Mouse (Mus musculus): ENCODE results near the gene Golga3.

The Golga3 gene

GRCm38 (mm10) chr5:110176362-110177020, at the start of gene Golga3:
TSS of gene Golga3 (plus strand) at chr5:110176701.
- peak; percentile 92 for DNase-seq

GRCm38 (mm10) chr5:110135293-110136086, 41.0 kb upstream of the Golga3 start, which contains the start of gene Chfr:
TSS of gene Chfr (plus strand) at chr5:110135842.
- DNase-seq: peak; percentile 99

- DNase-seq: no peak
These were observed 40.4 kb upstream of the Golga3 start for GRCm38 (mm10) chr5:110136087-110136464.

- DNase-seq: no peak
These were observed 38.7 kb upstream of the Golga3 start for GRCm38 (mm10) chr5:110137816-110138215.

- no peak for DNase-seq
These were observed 37.2 kb upstream of the Golga3 start for GRCm38 (mm10) chr5:110139325-110139724.

- DNase-seq: no peak
These were observed 36.1 kb upstream of the Golga3 start for GRCm38 (mm10) chr5:110140424-110140823.

- DNase-seq: no peak
These were observed 34.2 kb upstream of the Golga3 start for GRCm38 (mm10) chr5:110142309-110142708.

- no peak for DNase-seq
These were observed 33.5 kb upstream of the Golga3 start for GRCm38 (mm10) chr5:110143007-110143406.

GRCm38 (mm10) chr5:110169374-110169773, 7.1 kb upstream of the Golga3 start:
- no peak for DNase-seq

GRCm38 (mm10) chr5:110177021-110177420, 520 bp downstream of the Golga3 start:
- DNase-seq: no peak

GRCm38 (mm10) chr5:110178628-110179027, 2.1 kb downstream of the Golga3 start:
- DNase-seq: no peak

GRCm38 (mm10) chr5:110181716-110182115, 5.2 kb downstream of the Golga3 start:
- no peak for DNase-seq

GRCm38 (mm10) chr5:110203164-110203895, 26.8 kb downstream of the Golga3 start:
- no peak for DNase-seq

GRCm38 (mm10) chr5:110204777-110205176, 28.3 kb downstream of the Golga3 start:
- DNase-seq: no peak

GRCm38 (mm10) chr5:110211312-110211711, 34.8 kb downstream of the Golga3 start:
- DNase-seq: no peak

GRCm38 (mm10) chr5:110216780-110217179, 40.3 kb downstream of the Golga3 start:
- DNase-seq: no peak

- DNase-seq: no peak
These were observed 43.8 kb downstream of the Golga3 start for GRCm38 (mm10) chr5:110220331-110220730.

- DNase-seq: peak; percentile 67
These were observed 46.3 kb downstream of the Golga3 start for GRCm38 (mm10) chr5:110222757-110223156.

- DNase-seq: no peak
These were observed 48.6 kb downstream of the Golga3 start for GRCm38 (mm10) chr5:110225056-110225455.

GRCm38 (mm10) chr5:110227336-110227883, 50.9 kb downstream of the Golga3 start:
- no peak for DNase-seq

GRCm38 (mm10) chr5:110230401-110230779, 53.9 kb downstream of the Golga3 start:
- no peak for DNase-seq

- DNase-seq: peak; percentile 89
These were observed 54.4 kb downstream of the Golga3 start, which contains the start of gene Ankle2 for GRCm38 (mm10) chr5:110230780-110231461. TSS of gene Ankle2 (plus strand) at chr5:110231004.

- DNase-seq: no peak
These were observed 55.1 kb downstream of the Golga3 start for GRCm38 (mm10) chr5:110231638-110232037.

Measured in cerebellum, adult 11 months (tissue).